Mouse (Mus musculus) kidney, postnatal 0 days (tissue): ENCODE data around the gene Tctn3. TPM values are rescaled to one million over a fixed set of nuclear protein-coding genes. Genes with fewer than 3 reads are reported as not detected.
"Not testable (repeated sequence)": the region's sequence is repeated elsewhere in the genome, so short reads cannot be mapped to it uniquely, and the experiment has no call there.

Source experiments
- ATAC-seq: fragments of 200-750 bp; cut with Nextera tagmentation; replicated peaks from 2 replicates; pipeline ENCODE4 v1.8.0; 2017; ENCODE audit warnings: low read depth, moderate number of reproducible peaks, moderate TSS enrichment, moderate library complexity; ENCODE audit not compliant: low FRiP score
- DNase-seq: peaks from one replicate; pipeline ENCODE4 v3.0.0-alpha.2; 2016; ENCODE audit warnings: low spot score
- H3K27ac ChIP-seq: fragments of 300-500 bp; sonication (generic); 2 replicates; pipeline ENCODE4 v1.5.1; 2014; ENCODE audit warnings: mild to moderate bottlenecking
- H3K27me3 ChIP-seq: fragments of 300-500 bp; sonication (generic); 2 replicates; pipeline ENCODE4 v1.6.1; 2014; ENCODE audit warnings: low read length, mixed read lengths; ENCODE audit not compliant: insufficient read depth
- H3K36me3 ChIP-seq: fragments of 300-500 bp; sonication (generic); 2 replicates; pipeline ENCODE4 v1.6.1; 2014; ENCODE audit warnings: low read length, mixed read lengths; ENCODE audit not compliant: insufficient read depth
- H3K4me1 ChIP-seq: fragments of 300-500 bp; sonication (generic); replicated peaks from 2 replicates; pipeline ENCODE4 v1.6.1; 2014; ENCODE audit warnings: antibody characterized with exemption, low read length, mixed read lengths; ENCODE audit not compliant: insufficient read depth
- H3K4me2 ChIP-seq: fragments of 300-500 bp; sonication (generic); 2 replicates; pipeline ENCODE4 v1.6.1; 2014; ENCODE audit warnings: mild to moderate bottlenecking, low read length, moderate library complexity, mixed read lengths
- H3K4me3 ChIP-seq: fragments of 300-500 bp; sonication (generic); replicated peaks from 2 replicates; pipeline ENCODE4 v1.5.1; 2014; ENCODE audit warnings: low read depth, low read length
- H3K9ac ChIP-seq: fragments of 300-500 bp; sonication (generic); 2 replicates; pipeline ENCODE4 v1.6.1; 2014; ENCODE audit warnings: low read depth, low read length
- H3K9me3 ChIP-seq: fragments of 300-500 bp; sonication (generic); replicated peaks from 2 replicates; pipeline ENCODE4 v1.6.1; 2016; ENCODE audit warnings: low read length, inconsistent platforms, mixed read lengths
- CTCF ChIP-seq: IDR thresholded peaks from 2 replicates; pipeline ENCODE4 v1.5.1; 2016; ENCODE audit warnings: antibody characterized with exemption, low read depth, mild to moderate bottlenecking, moderate library complexity
- WGBS: fragments of 180-500 bp; shearing (Covaris S2); extraction: QIAGEN DNeasy Blood & Tissue Kit; methylation state at CpG from one replicate; pipeline ENCODE4 v1.1.7; 2014; 5-methylcytosine and 5-hydroxymethylcytosine counted together
- polyA plus RNA-seq: library from polyadenylated mRNA; unstranded; fragments of >200 nt; fragmentation: Nextera tagmentation; extraction: Ambion mirVana; gene quantifications from 2 replicates; pipeline ENCODE4 v1.2.1, GENCODE M21; 2015

The Tctn3 gene
- polyA plus RNA-seq, 1 experiment from 2014 or later, result 9.3 TPM

DNA sequence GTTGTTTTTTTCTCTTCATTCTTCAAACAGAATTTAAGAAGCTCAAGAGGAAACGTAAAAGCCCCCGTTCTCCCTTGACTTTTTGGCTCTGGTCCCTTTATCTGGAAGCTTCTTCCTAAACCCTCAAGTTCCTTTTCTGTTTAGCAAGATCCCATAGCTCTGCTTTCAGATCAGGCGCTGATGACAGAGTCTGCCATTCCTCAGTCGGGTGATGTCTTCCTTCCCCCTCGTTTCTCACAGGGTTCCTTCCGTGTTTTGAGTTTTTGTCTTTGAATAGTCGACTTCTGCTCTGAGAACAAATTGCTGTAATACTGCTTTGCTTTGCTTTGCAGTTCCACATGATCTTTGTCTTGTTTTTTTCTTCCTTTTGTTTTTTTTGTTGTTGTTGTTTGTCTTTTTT lies 18.6 kb upstream of the Tctn3 start:
- ATAC-seq (no peak), DNase-seq (no peak)
- no peak for TF ChIP-seq CTCF
- no peaks in the 10 kb centered on the region for H3K9me3 ChIP-seq
- H3K4me2 ChIP-seq, result no peak overlapping the region
- peak overlapping the region; percentile 54; the same call in 1 of the 2 replicates for H3K27ac ChIP-seq
- H3K4me1 ChIP-seq, result no peaks in the 10 kb centered on the region
- H3K27me3 ChIP-seq, result no peaks in the 10 kb centered on the region
- 73% methylated on average over 7 of the region's 7 CpGs for WGBS
- no peak overlapping the region for H3K9ac ChIP-seq
- no peaks in the 10 kb centered on the region for H3K36me3 ChIP-seq
- no peak overlapping the region for H3K4me3 ChIP-seq

GRCm38 (mm10) chr19:40630096-40630495 lies 18.1 kb upstream of the Tctn3 start:
- H3K9me3 ChIP-seq, result no peaks in the 10 kb centered on the region
- no peak overlapping the region for H3K4me2 ChIP-seq
- H3K9ac ChIP-seq, result no peak overlapping the region
- TF ChIP-seq CTCF, result no peak
- no peak for ATAC-seq
- no peak overlapping the region for H3K4me3 ChIP-seq
- no peaks in the 10 kb centered on the region for H3K27me3 ChIP-seq
- peak; percentile 36 for DNase-seq
- 80% methylated on average over 3 of the region's 3 CpGs for WGBS
- no peaks in the 10 kb centered on the region for H3K36me3 ChIP-seq
- H3K27ac ChIP-seq, result peak overlapping the region; percentile 54; the same call in 1 of the 2 replicates
- no peaks in the 10 kb centered on the region for H3K4me1 ChIP-seq

DNA sequence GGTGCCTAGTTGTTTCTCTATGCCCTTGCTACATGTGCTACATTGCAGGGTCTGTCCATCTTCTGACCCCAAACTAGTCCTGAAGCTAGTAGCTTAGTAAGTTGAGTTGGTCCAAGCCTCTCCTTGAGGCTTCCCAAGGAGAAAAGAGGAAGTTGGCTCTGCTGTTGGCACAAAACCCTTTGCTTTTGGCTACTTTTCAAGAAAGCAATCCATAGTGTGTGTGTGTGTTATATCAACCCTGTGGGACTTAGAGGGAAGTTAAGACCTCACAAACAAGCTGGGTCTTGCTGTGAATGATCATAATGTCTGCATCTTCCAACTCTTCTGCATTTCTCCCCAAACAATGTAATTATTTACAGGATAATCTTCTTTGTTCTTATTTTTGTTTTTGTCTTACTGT lies 16.9 kb upstream of the Tctn3 start:
- ATAC-seq, result no peak
- no peak overlapping the region for H3K27ac ChIP-seq
- H3K9me3 ChIP-seq, result no peaks in the 10 kb centered on the region

DNA sequence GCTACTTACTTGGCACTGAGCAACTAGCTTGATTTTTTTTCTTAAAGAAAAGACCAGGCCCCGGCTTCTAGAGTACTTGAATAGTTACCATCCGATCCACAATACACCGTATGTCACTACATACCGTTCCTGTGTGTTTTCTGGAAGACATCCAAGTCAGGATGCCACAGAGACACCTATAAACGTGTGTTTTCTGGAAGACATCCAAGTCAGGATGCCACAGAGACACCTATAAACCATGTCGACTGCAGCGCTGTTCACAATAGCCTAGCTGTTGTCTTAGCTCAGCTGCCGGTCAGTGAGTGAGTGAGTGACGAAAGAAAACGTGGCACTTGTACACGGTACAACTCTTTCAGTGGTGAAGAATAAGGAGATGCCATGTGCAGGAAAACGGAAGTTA lies 13.9 kb upstream of the Tctn3 start:
- H3K4me2 ChIP-seq, result no peak overlapping the region
- no peaks in the 10 kb centered on the region for H3K27me3 ChIP-seq
- no peak for DNase-seq
- WGBS, result 40% methylated on average over 12 of the region's 12 CpGs
- no peak overlapping the region for H3K4me3 ChIP-seq
- no peak overlapping the region for H3K9ac ChIP-seq
- no peaks in the 10 kb centered on the region for H3K9me3 ChIP-seq
- H3K27ac ChIP-seq, result no peak overlapping the region
- TF ChIP-seq CTCF, result no peak
- no peaks in the 10 kb centered on the region for H3K4me1 ChIP-seq
- H3K36me3 ChIP-seq, result no peaks in the 10 kb centered on the region
- no peak for ATAC-seq

More for the DNA sequence above, 16.9 kb upstream of the Tctn3 start:
- Histone ChIP-seq H3K36me3 (no peaks in the 10 kb centered on the region), H3K27me3 (no peaks in the 10 kb centered on the region), H3K9ac (no peak overlapping the region), H3K4me1 (no peaks in the 10 kb centered on the region), H3K4me2 (no peak overlapping the region), H3K4me3 (no peak overlapping the region)
- TF ChIP-seq CTCF, result no peak
- DNase-seq, result no peak

DNA sequence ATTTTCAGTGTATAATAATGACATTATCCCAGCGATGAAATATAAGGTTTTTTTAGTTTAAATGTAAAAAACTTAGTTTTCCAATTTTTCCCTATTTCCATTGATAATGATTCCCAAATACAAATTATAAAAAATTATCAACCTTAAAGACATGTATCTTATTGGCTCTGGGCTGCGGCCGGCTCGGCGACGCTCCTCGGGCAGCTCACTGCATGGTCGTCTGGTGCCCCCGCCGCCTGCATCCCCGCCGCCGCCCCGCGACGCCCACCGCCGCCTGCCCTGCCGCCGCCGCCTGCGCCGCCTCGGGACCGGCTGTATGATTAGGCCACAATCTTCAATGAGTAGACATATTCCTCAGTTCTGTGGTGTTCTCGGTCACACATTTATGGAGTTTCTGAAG lies 9.6 kb upstream of the Tctn3 start:
- not testable (repeated sequence) for DNase-seq, H3K27ac ChIP-seq, H3K9ac ChIP-seq, ATAC-seq, H3K36me3 ChIP-seq, H3K4me1 ChIP-seq, H3K4me2 ChIP-seq, H3K4me3 ChIP-seq, H3K9me3 ChIP-seq, H3K27me3 ChIP-seq
- 41% methylated on average over 10 of the region's 26 CpGs for WGBS

GRCm38 (mm10) chr19:40616021-40616420 lies 4.0 kb upstream of the Tctn3 start:
- Histone ChIP-seq H3K4me1 (0 out of 2 replicates have a peak, but pooled peaks cover 4% of the 10 kb centered on the region), H3K4me3 (no peak overlapping the region), H3K27me3 (no peaks in the 10 kb centered on the region), H3K4me2 (no peak overlapping the region), H3K9ac (no peak overlapping the region), H3K36me3 (no peaks in the 10 kb centered on the region), H3K27ac (no peak overlapping the region), H3K9me3 (no peaks in the 10 kb centered on the region)
- no peak for TF ChIP-seq CTCF
- DNase-seq (no peak), ATAC-seq (no peak)
- WGBS, result 46% methylated on average over 7 of the region's 7 CpGs

- Histone ChIP-seq H3K4me2 (no peak overlapping the region), H3K4me1 (0 out of 2 replicates have a peak, but pooled peaks cover 4% of the 10 kb centered on the region), H3K9me3 (no peaks in the 10 kb centered on the region), H3K9ac (no peak overlapping the region), H3K27me3 (no peaks in the 10 kb centered on the region), H3K27ac (no peak overlapping the region), H3K36me3 (no peaks in the 10 kb centered on the region), H3K4me3 (no peak overlapping the region)
- DNase-seq, result no peak
- 71% methylated on average over 7 of the region's 7 CpGs for WGBS
- no peak for TF ChIP-seq CTCF
- no peak for ATAC-seq
These were observed 2.8 kb upstream of the Tctn3 start for GRCm38 (mm10) chr19:40614811-40615210.
